Mouse (Mus musculus) ES-Bruce4 (cell line): ENCODE data around the gene Atraid.

Source experiments
- CTCF ChIP-seq: IDR thresholded peaks from one replicate; pipeline ENCODE4 v1.8.1; 2011; ENCODE audit warnings: low read depth, low read length
- EP300 ChIP-seq: IDR thresholded peaks from 2 replicates; pipeline ENCODE4 v1.6.1; 2011; ENCODE audit warnings: low read depth, low read length; ENCODE audit not compliant: insufficient read depth

DNA sequence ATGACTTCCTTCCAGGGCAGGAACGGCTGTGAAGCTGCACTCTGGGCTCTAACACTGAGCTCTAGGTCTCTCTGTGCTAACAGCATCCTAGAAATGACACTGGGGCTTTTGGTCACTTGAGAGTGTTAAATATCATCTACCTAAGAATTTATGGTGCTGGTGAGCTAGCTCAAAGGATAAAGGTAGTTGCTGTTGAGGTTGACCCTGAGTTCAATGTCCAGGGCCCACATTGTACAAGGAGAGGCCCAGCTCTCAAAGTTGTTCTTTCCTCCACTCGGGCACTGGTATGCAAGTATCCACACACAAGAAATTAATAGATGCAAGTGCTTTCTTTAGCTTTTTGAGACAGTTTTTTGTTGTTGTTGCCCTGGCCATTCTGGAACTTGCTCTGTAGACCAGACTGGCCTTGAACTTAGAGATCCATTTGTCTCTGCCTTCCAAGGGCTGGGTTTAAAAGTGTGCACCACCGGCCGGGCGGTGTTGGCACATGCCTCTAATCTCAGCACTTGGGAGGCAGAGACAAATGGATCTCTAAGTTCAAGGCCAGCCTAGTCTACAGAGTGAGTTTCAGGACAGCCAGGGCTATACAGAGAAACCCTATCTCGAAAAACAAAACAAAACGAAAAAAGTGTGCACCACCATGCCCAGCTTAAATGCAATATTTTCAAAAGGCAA, 9.8 kb upstream of the Atraid start:
- no peak for TF ChIP-seq EP300
- TF ChIP-seq CTCF = no peak
